Mouse (Mus musculus) lung, embryonic 15.5 days (tissue): Measurements from ENCODE around the gene Duxbl3. TPM values are rescaled to one million over a fixed set of nuclear protein-coding genes. Genes with fewer than 3 reads are reported as not detected.

Source experiments
- ATAC-seq: fragments of 200-750 bp; cut with Nextera tagmentation; 2 replicates; pipeline ENCODE4 v1.8.0; 2017; ENCODE audit warnings: moderate number of reproducible peaks, borderline replicate concordance; ENCODE audit not compliant: low FRiP score, low TSS enrichment; ENCODE audit errors: extremely low read depth
- H3K27ac ChIP-seq: fragments of 300-500 bp; sonication (generic); 2 replicates; pipeline ENCODE4 v1.5.1; 2015; ENCODE audit warnings: moderate library complexity, mild to moderate bottlenecking, inconsistent platforms
- H3K27me3 ChIP-seq: fragments of 300-500 bp; sonication (generic); 2 replicates; pipeline ENCODE4 v1.6.1; 2015; ENCODE audit warnings: inconsistent platforms
- H3K36me3 ChIP-seq: fragments of 300-500 bp; sonication (generic); 2 replicates; pipeline ENCODE4 v1.6.1; 2015; ENCODE audit warnings: inconsistent platforms
- H3K4me1 ChIP-seq: fragments of 300-500 bp; sonication (generic); 2 replicates; pipeline ENCODE4 v1.6.1; 2015; ENCODE audit warnings: inconsistent platforms
- H3K4me2 ChIP-seq: fragments of 300-500 bp; sonication (generic); 2 replicates; pipeline ENCODE4 v1.6.1; 2015; ENCODE audit warnings: inconsistent platforms, mild to moderate bottlenecking, moderate library complexity
- H3K4me3 ChIP-seq: fragments of 300-500 bp; sonication (generic); 2 replicates; pipeline ENCODE4 v1.5.1; 2015; ENCODE audit warnings: mild to moderate bottlenecking, inconsistent platforms
- H3K9ac ChIP-seq: fragments of 300-500 bp; sonication (generic); 2 replicates; pipeline ENCODE4 v1.6.1; 2015; ENCODE audit warnings: inconsistent platforms
- H3K9me3 ChIP-seq: fragments of 300-500 bp; sonication (generic); 2 replicates; pipeline ENCODE4 v1.6.1; 2016; ENCODE audit warnings: inconsistent platforms
- WGBS: fragments of 180-500 bp; shearing (Covaris S2); methylation state at CpG from one replicate; pipeline ENCODE4 v1.1.7; 2015; 5-methylcytosine and 5-hydroxymethylcytosine counted together
- polyA plus RNA-seq: library from polyadenylated mRNA; unstranded; fragments of >200 nt; fragmentation: Nextera tagmentation; extraction: Ambion mirVana; gene quantifications from 2 replicates; pipeline ENCODE4 v1.2.1, GENCODE M21; 2015

Gene Duxbl3
- polyA plus RNA-seq, 1 experiment from 2014 or later, result 1.7 TPM

DNA sequence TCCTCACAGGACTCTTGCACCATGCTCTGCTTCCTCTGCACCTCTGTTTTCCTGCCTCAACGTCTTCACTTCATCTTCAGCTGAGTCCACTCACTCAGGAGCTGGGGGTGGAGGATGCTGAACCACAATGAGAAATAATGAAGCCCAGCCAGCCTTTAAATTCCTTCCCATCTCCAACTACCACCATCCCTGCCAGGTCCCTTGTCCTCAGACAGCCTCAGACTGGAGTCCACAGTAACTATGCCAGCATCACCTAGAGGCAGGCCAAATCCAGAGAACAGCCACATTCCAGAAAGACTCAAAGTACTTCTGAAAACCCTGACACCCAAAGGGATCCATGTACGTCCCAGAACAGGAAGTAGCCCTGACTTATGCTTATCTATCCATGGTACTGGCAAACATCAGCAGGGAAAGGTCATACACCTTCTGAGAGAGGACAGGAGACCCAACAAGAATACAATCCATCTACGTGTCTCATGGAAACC is 58.5 kb downstream of the Duxbl3 start:
- ATAC-seq, result no peak
- WGBS, result 46% methylated on average over 3 of the region's 3 CpGs
- Histone ChIP-seq H3K9me3 (no peaks in the 10 kb centered on the region), H3K27me3 (no peaks in the 10 kb centered on the region), H3K4me2 (no peak overlapping the region), H3K27ac (no peak overlapping the region), H3K9ac (no peak overlapping the region), H3K4me3 (no peak overlapping the region), H3K36me3 (no peaks in the 10 kb centered on the region), H3K4me1 (no peaks in the 10 kb centered on the region)

Other genes starting within 250 kb of the Duxbl3 start
- 60.0 and 62.6 TPM in 2 replicates for gene Gm9780, start 215.3 kb upstream of the Duxbl3 start, polyA plus RNA-seq
- gene Tmem254c, start 190.6 kb upstream of the Duxbl3 start, polyA plus RNA-seq, result 39.1 and 42.6 TPM in 2 replicates
- not detected in 2 replicates for gene Cphx2, start 176.4 kb upstream of the Duxbl3 start, polyA plus RNA-seq
- not detected in 2 replicates for gene Cphx3, start 175.7 kb upstream of the Duxbl3 start, polyA plus RNA-seq
- 0.34 and 0.52 TPM in 2 replicates for gene Duxbl2, start 139.6 kb upstream of the Duxbl3 start, polyA plus RNA-seq
- 64.6 and 69.3 TPM in 2 replicates for gene Plac9b, start 75.5 kb upstream of the Duxbl3 start, polyA plus RNA-seq
- 34.7 and 38.1 TPM in 2 replicates for gene Tmem254b, start 50.9 kb upstream of the Duxbl3 start, polyA plus RNA-seq